Mouse (Mus musculus): ENCODE data around the gene Ece1. TPM values are rescaled to one million over a fixed set of nuclear protein-coding genes. Genes with fewer than 3 reads are reported as not detected.

The Ece1 gene
- 21.3 and 40.2 TPM in 2 replicates for polyA plus RNA-seq (2012; rRNA removed; ENCODE audit: low replicate concordance)

GRCm38 (mm10) chr4:137862019-137862418 is at the start of gene Ece1:
Ece1 (plus strand) TSS chr4:137862237.

GRCm38 (mm10) chr4:137992890-137993289 is 130.9 kb downstream of the Ece1 start, which contains the start of gene Eif4g3:
Eif4g3 (plus strand) TSS chr4:137993022.

Other genes starting within 250 kb of the Ece1 start
- gene Rap1gap, start 197.5 kb upstream of the Ece1 start, polyA plus RNA-seq (2012; rRNA removed; ENCODE audit: low replicate concordance), result 36.2 and 40.4 TPM in 2 replicates
- gene Alpl, start 65.9 kb upstream of the Ece1 start, polyA plus RNA-seq (2012; rRNA removed; ENCODE audit: low replicate concordance), result 21.6 and 21.9 TPM in 2 replicates
- gene Eif4g3, start 130.8 kb downstream of the Ece1 start, polyA plus RNA-seq (2012; rRNA removed; ENCODE audit: low replicate concordance), result 57.1 and 73.8 TPM in 2 replicates

All from mammary gland, adult 2 months (tissue).